Mouse (Mus musculus) liver, embryonic 15.5 days (tissue): ENCODE data around the gene Fam102b. TPM values are rescaled to one million over a fixed set of nuclear protein-coding genes. Genes with fewer than 3 reads are reported as not detected.

Source experiments
- ATAC-seq: fragments of 200-750 bp; cut with Nextera tagmentation; 2 replicates; pipeline ENCODE4 v1.8.0; 2017; ENCODE audit warnings: moderate number of reproducible peaks, mild to moderate bottlenecking, moderate library complexity; ENCODE audit not compliant: insufficient read depth
- H3K27ac ChIP-seq: fragments of 300-500 bp; sonication (generic); replicated peaks from 2 replicates; pipeline ENCODE4 v1.5.1; 2015; ENCODE audit warnings: mild to moderate bottlenecking, inconsistent platforms
- H3K27me3 ChIP-seq: fragments of 300-500 bp; sonication (generic); 2 replicates; pipeline ENCODE4 v1.6.1; 2015; ENCODE audit warnings: mild to moderate bottlenecking, inconsistent platforms
- H3K36me3 ChIP-seq: fragments of 300-500 bp; sonication (generic); replicated peaks from 2 replicates; pipeline ENCODE4 v1.6.1; 2015; ENCODE audit warnings: moderate library complexity, mild to moderate bottlenecking, inconsistent platforms
- H3K4me1 ChIP-seq: fragments of 300-500 bp; sonication (generic); replicated peaks from 2 replicates; pipeline ENCODE4 v1.6.1; 2015; ENCODE audit warnings: inconsistent platforms
- H3K4me2 ChIP-seq: fragments of 300-500 bp; sonication (generic); 2 replicates; pipeline ENCODE4 v1.6.1; 2015; ENCODE audit warnings: moderate library complexity, mild to moderate bottlenecking, inconsistent platforms
- H3K4me3 ChIP-seq: fragments of 300-500 bp; sonication (generic); replicated peaks from 2 replicates; pipeline ENCODE4 v1.5.1; 2015; ENCODE audit warnings: mild to moderate bottlenecking, inconsistent platforms
- H3K9ac ChIP-seq: fragments of 300-500 bp; sonication (generic); 2 replicates; pipeline ENCODE4 v1.6.1; 2015; ENCODE audit warnings: moderate library complexity, mild to moderate bottlenecking, inconsistent platforms
- H3K9me3 ChIP-seq: fragments of 300-500 bp; sonication (generic); replicated peaks from 2 replicates; pipeline ENCODE4 v1.6.1; 2016; ENCODE audit warnings: inconsistent platforms
- WGBS: fragments of 180-500 bp; shearing (Covaris S2); methylation state at CpG from one replicate; pipeline ENCODE4 v1.1.7; 2015; ENCODE audit warnings: mixed read lengths; ENCODE audit not compliant: insufficient replicate concordance; 5-methylcytosine and 5-hydroxymethylcytosine counted together
- polyA plus RNA-seq: library from polyadenylated mRNA; unstranded; fragments of >200 nt; fragmentation: Nextera tagmentation; extraction: Ambion mirVana; gene quantifications from 2 replicates; pipeline ENCODE4 v1.2.1, GENCODE M21; 2015

The Fam102b gene
- polyA plus RNA-seq, 1 experiment from 2014 or later, result 2.0 TPM

- ATAC-seq, result no peak
- Histone ChIP-seq H3K4me1 (no peaks in the 10 kb centered on the region), H3K36me3 (no peaks in the 10 kb centered on the region), H3K27ac (no peak overlapping the region), H3K9ac (no peak overlapping the region), H3K4me2 (no peak overlapping the region), H3K9me3 (no peaks in the 10 kb centered on the region), H3K4me3 (no peak overlapping the region), H3K27me3 (no peaks in the 10 kb centered on the region)
- 65% methylated on average over 13 of the region's 13 CpGs for WGBS
These were observed 67.6 kb downstream of the Fam102b start for GRCm38 (mm10) chr3:108959680-108960295.

GRCm38 (mm10) chr3:108957976-108958375 lies 69.4 kb downstream of the Fam102b start:
- Histone ChIP-seq H3K4me2 (no peak overlapping the region), H3K4me1 (no peaks in the 10 kb centered on the region), H3K36me3 (no peaks in the 10 kb centered on the region), H3K27ac (no peak overlapping the region), H3K27me3 (no peaks in the 10 kb centered on the region), H3K9ac (no peak overlapping the region), H3K9me3 (no peaks in the 10 kb centered on the region), H3K4me3 (no peak overlapping the region)
- no peak for ATAC-seq

DNA sequence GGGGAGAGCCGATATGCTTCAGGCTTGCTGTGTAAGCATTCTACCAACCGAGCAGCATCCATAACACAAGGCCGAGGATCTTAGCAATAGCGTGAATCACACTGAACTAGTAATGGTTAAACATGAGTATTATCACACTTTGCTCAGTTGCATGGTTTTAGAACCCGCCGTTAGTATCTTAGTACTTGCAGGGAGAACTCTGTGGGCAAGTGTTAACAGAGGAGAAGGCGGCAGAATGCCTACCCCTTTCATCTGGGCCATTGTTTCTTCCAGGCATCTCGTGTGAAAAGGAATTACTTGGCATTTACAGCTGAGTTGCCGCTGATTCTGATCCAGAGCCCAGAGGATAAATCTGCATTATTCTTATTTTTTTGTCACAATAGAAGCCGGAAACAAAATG lies 86.4 kb downstream of the Fam102b start:
- Histone ChIP-seq H3K27me3 (peaks cover 6% of the 10 kb centered on the region; the same call in 1 of the 2 replicates), H3K9ac (no peak overlapping the region), H3K36me3 (no peaks in the 10 kb centered on the region), H3K27ac (no peak overlapping the region), H3K4me1 (no peaks in the 10 kb centered on the region), H3K4me2 (no peak overlapping the region), H3K9me3 (no peaks in the 10 kb centered on the region), H3K4me3 (no peak overlapping the region)
- WGBS, result 79% methylated on average over 10 of the region's 10 CpGs
- no peak for ATAC-seq

DNA sequence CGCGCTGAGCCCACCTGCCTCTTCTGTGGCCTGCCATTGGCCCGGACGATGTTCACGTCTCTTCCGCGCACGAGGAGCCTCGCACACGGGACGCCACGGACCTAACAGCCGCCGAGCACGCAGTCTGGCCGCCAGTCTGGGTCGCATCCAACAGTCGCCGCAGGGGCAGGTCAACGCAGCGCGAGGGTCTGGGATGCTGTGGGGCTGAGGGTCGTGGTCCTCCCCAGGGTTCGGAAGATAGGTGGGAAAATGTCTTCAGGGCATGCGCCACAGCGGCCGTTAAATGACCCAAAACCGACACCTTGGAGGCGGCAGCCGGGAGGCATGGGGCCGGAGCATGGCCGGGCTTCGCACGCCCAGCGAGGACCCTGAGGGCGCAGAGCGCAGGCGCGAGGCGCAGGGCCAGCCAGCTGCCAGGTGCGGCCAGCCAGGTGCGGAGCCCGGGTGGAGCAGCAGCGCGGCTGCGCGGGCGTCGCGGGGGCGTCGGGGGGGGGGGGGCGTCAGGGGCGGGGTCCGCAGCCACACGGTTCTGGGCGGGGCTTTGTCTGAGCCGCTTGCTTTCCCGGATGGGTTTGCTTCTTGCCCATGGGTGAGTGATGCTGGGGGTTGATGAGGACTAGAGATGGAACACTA lies 87.3 kb downstream of the Fam102b start, which contains the start of gene Gm9857:
Gene Gm9857 (minus strand): TSS at position 445 of the 633 bp plus-strand sequence.
- Histone ChIP-seq H3K4me2 (peak within 1 kb of the TSS; percentile 48), H3K9me3 (no peaks in the 10 kb centered on the region), H3K4me3 (0 out of 2 replicates have a peak within 1 kb of the TSS, but pooled peaks have one; percentile 5), H3K4me1 (no peaks in the 10 kb centered on the region), H3K36me3 (no peaks in the 10 kb centered on the region), H3K9ac (no peak within 1 kb of the TSS), H3K27ac (no peak within 1 kb of the TSS), H3K27me3 (peaks cover 6% of the 10 kb centered on the region; the same call in 1 of the 2 replicates)
- 56% methylated on average over 50 of the region's 59 CpGs for WGBS
- no peak for ATAC-seq

DNA sequence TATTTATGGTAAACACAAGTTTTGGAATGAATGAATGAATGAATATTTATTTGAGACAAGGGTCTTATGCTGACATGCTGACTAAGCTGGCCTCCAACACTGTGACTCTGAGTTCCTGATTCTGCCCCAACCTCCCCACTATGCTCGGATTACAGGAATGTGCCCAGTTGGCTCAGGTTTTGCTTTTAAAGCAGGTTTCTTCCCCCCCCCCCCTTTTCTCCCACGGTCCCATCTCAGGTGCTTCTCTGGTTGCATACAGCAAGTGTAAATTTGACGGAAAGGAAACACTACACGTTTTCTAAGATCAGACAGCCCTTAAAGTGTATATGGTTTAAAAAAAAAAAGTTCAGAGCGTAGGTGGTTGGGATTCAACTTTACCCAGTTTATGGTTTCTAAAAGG lies 87.8 kb downstream of the Fam102b start, which contains the start of gene Henmt1:
Gene Henmt1 (plus strand): TSS at position 301 of the 400 bp plus-strand sequence.
- Histone ChIP-seq H3K9me3 (no peaks in the 10 kb centered on the region), H3K27me3 (peaks cover 6% of the 10 kb centered on the region; the same call in 1 of the 2 replicates), H3K36me3 (no peaks in the 10 kb centered on the region), H3K4me1 (no peaks in the 10 kb centered on the region), H3K4me3 (0 out of 2 replicates have a peak within 1 kb of the TSS, but pooled peaks have one; percentile 5), H3K9ac (no peak within 1 kb of the TSS), H3K27ac (no peak within 1 kb of the TSS), H3K4me2 (peak within 1 kb of the TSS; percentile 48)
- no peak for ATAC-seq
- WGBS, result 64% methylated on average over 5 of the region's 5 CpGs

DNA sequence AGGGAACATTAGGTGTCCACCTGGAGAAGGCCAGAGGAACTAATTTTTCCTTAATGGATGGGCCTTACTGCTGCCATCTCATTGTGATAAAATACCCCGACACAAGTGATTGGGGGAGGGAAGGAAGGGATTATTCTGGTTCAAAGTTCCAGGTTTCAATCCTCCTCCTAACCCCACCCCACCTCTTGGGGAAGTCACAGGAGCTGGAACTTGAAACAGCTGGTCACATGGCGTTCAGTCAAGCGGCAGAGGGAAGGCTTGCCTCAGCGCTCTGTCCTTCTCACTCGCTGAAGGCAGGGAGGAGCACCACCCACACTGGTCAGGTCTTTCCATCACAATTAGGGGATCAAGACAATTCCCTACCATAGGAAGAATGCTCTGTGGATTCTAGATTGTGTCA lies 88.7 kb downstream of the Fam102b start:
- Histone ChIP-seq H3K9me3 (no peaks in the 10 kb centered on the region), H3K27ac (no peak overlapping the region), H3K9ac (no peak overlapping the region), H3K4me1 (no peaks in the 10 kb centered on the region), H3K36me3 (no peaks in the 10 kb centered on the region), H3K4me3 (no peak overlapping the region), H3K4me2 (no peak overlapping the region), H3K27me3 (peaks cover 6% of the 10 kb centered on the region; the same call in 1 of the 2 replicates)
- WGBS, result 84% methylated on average over 5 of the region's 5 CpGs
- ATAC-seq, result no peak

GRCm38 (mm10) chr3:108933557-108933956 lies 93.8 kb downstream of the Fam102b start:
- ATAC-seq, result no peak
- Histone ChIP-seq H3K9ac (no peak overlapping the region), H3K27ac (no peak overlapping the region), H3K36me3 (no peaks in the 10 kb centered on the region), H3K27me3 (no peaks in the 10 kb centered on the region), H3K4me2 (no peak overlapping the region), H3K4me3 (no peak overlapping the region), H3K4me1 (no peaks in the 10 kb centered on the region), H3K9me3 (no peaks in the 10 kb centered on the region)
- WGBS, result 73% methylated on average over 6 of the region's 6 CpGs

GRCm38 (mm10) chr3:108926308-108926707 lies 101.1 kb downstream of the Fam102b start:
- 72% methylated on average over 1 of the region's 1 CpGs for WGBS
- H3K4me2 ChIP-seq, result no peak overlapping the region
- no peaks in the 10 kb centered on the region for H3K9me3 ChIP-seq
- no peaks in the 10 kb centered on the region for H3K27me3 ChIP-seq
- H3K4me1 ChIP-seq, result peaks cover 17% of the 10 kb centered on the region
- H3K27ac ChIP-seq, result no peak overlapping the region
- no peaks in the 10 kb centered on the region for H3K36me3 ChIP-seq
- no peak overlapping the region for H3K9ac ChIP-seq
- ATAC-seq, result no peak
- H3K4me3 ChIP-seq, result no peak overlapping the region

- WGBS, result 74% methylated on average over 4 of the region's 4 CpGs
- ATAC-seq, result no peak
- no peaks in the 10 kb centered on the region for H3K36me3 ChIP-seq
- H3K27me3 ChIP-seq, result no peaks in the 10 kb centered on the region
- H3K9me3 ChIP-seq, result no peaks in the 10 kb centered on the region
- no peak overlapping the region for H3K4me3 ChIP-seq
- no peak overlapping the region for H3K9ac ChIP-seq
- H3K4me2 ChIP-seq, result no peak overlapping the region
- H3K27ac ChIP-seq, result no peak overlapping the region
- H3K4me1 ChIP-seq, result peaks cover 24% of the 10 kb centered on the region
These were observed 101.7 kb downstream of the Fam102b start for GRCm38 (mm10) chr3:108925677-108926076.

DNA sequence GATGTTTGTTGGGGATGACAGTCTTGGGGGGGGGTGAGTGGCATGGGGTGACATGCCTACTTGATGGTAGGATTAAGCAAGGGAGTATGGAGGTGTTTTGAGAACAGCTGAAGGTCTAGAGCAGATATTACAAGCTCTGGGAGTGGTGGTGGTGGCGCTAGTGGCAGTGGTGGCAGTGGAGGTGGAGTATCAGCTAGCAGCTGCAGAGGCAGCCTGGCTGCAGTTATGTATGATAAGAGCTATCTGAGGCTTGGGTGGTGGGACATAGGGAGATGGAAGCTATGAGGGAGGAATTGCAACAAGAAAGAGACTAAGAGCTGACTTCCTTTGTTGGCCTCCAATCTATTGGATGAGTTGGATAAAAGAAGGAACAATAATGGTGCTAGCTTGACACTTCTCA lies 105.6 kb downstream of the Fam102b start:
- ATAC-seq, result peak; percentile 96
- peaks cover 36% of the 10 kb centered on the region for H3K4me1 ChIP-seq
- peak overlapping the region; percentile 11; the same call in 1 of the 2 replicates for H3K4me2 ChIP-seq
- H3K27me3 ChIP-seq, result no peaks in the 10 kb centered on the region
- no peak overlapping the region for H3K9ac ChIP-seq
- H3K36me3 ChIP-seq, result no peaks in the 10 kb centered on the region
- 43% methylated on average over 1 of the region's 1 CpGs for WGBS
- H3K27ac ChIP-seq, result peak overlapping the region; percentile 63
- no peaks in the 10 kb centered on the region for H3K9me3 ChIP-seq
- H3K4me3 ChIP-seq, result no peak overlapping the region
